Mouse (Mus musculus) telencephalon, adult 2 months (tissue): ENCODE measurements around the gene Sept4.

Source experiments
- DNase-seq: peaks from one replicate; pipeline ENCODE4 v3.0.0-alpha.2; 2011; ENCODE audit warnings: low read depth, low spot score

Gene Sept4

GRCm38 (mm10) chr11:87599395-87600089 is 30.8 kb downstream of the Sept4 start:
- no peak for DNase-seq

GRCm38 (mm10) chr11:87600322-87600853 is 31.7 kb downstream of the Sept4 start:
- DNase-seq = no peak

- DNase-seq = no peak
Measured at GRCm38 (mm10) chr11:87602234-87602633, 33.5 kb downstream of the Sept4 start.

- DNase-seq = no peak
Measured at GRCm38 (mm10) chr11:87603571-87603970, 34.9 kb downstream of the Sept4 start.

GRCm38 (mm10) chr11:87609264-87609663 is 40.6 kb downstream of the Sept4 start:
- DNase-seq = no peak

- no peak for DNase-seq
Measured at GRCm38 (mm10) chr11:87611547-87611946, 42.8 kb downstream of the Sept4 start.

GRCm38 (mm10) chr11:87613972-87614371 is 45.3 kb downstream of the Sept4 start:
- no peak for DNase-seq

- no peak for DNase-seq
Measured at GRCm38 (mm10) chr11:87615551-87615950, 46.8 kb downstream of the Sept4 start.

- no peak for DNase-seq
Measured at GRCm38 (mm10) chr11:87615952-87616351, 47.2 kb downstream of the Sept4 start.

- no peak for DNase-seq
Measured at GRCm38 (mm10) chr11:87616790-87617474, 48.2 kb downstream of the Sept4 start, which contains the start of gene Hsf5. Gene Hsf5 (plus strand): TSS chr11:87617164.

GRCm38 (mm10) chr11:87617606-87618005 is 48.9 kb downstream of the Sept4 start:
- no peak for DNase-seq

- DNase-seq = no peak
Measured at GRCm38 (mm10) chr11:87623160-87623559, 54.5 kb downstream of the Sept4 start.

GRCm38 (mm10) chr11:87629859-87630258 is 61.2 kb downstream of the Sept4 start:
- no peak for DNase-seq

GRCm38 (mm10) chr11:87638793-87639192 is 70.1 kb downstream of the Sept4 start:
- no peak for DNase-seq

GRCm38 (mm10) chr11:87639206-87639605 is 70.5 kb downstream of the Sept4 start:
- DNase-seq = no peak
